In genomic region chr1:36255871-36256640, GRCm38 (mm10) we compare ENCODE assay signal across 8 mouse cellular contexts. TPM values are rescaled to one million over a fixed set of nuclear protein-coding genes. Genes with fewer than 3 reads are reported as not detected.
DNase-seq lines count a peak whose midpoint lies in the region; ATAC-seq lines count a peak whose summit lies in the region.
"Had no signal": no experiment of that assay in that cellular context is flagged by ENCODE, and none has a peak within 500 bp of the region (broad histone marks: within the 10 kb centered on the region; RNA-seq: fewer than 3 reads in every experiment).

No protein-coding gene starts in this region.

- H3K9ac ChIP-seq in kidney, embryonic 15.5 days: no peak overlapping the region
- H3K9ac ChIP-seq in heart, embryonic 14.5 days (ENCODE audit: low read length): no peak overlapping the region
- H3K9ac ChIP-seq in midbrain, embryonic 13.5 days (replicated peaks): no peak overlapping the region; the same call in 1 of the 2 replicates

- 0 out of 2 replicates have a peak, but pooled peaks cover 10% of the 10 kb centered on the region for H3K9me3 ChIP-seq in kidney, embryonic 15.5 days (replicated peaks)
- peaks cover 13% of the 10 kb centered on the region for H3K9me3 ChIP-seq in heart, embryonic 14.5 days (ENCODE audit: control insufficient read depth, low read length)
- no peaks in the 10 kb centered on the region for H3K9me3 ChIP-seq in midbrain, embryonic 13.5 days

- peak overlapping the region; percentile 50 for H3K27ac ChIP-seq in kidney, embryonic 15.5 days
- peak overlapping the region; percentile 66; the same call in 1 of the 2 replicates for H3K27ac ChIP-seq in brown adipose tissue, adult 24 weeks (replicated peaks; ENCODE audit: low read depth, low read length)
- peak overlapping the region; percentile 51 to 72; a peak in 3 of 4 replicates for H3K27ac ChIP-seq in heart, embryonic 14.5 days (replicated peaks in 1 of 2; ENCODE audit: control insufficient read depth in 1 of 2, insufficient read depth in 1 of 2, low read depth in 2 of 2, low read length in 2 of 2)
- no peak overlapping the region for H3K27ac ChIP-seq in midbrain, embryonic 13.5 days

- peaks cover 22% of the 10 kb centered on the region for H3K4me1 ChIP-seq in kidney, embryonic 15.5 days
- H3K4me1 ChIP-seq in brown adipose tissue, adult 24 weeks (ENCODE audit: control insufficient read depth, insufficient read depth, insufficient read length, low read length): no peaks in the 10 kb centered on the region
- peaks cover 11 to 20% of the 10 kb centered on the region in 2 experiments for H3K4me1 ChIP-seq in heart, embryonic 14.5 days (ENCODE audit: control insufficient read depth in 2 of 2, insufficient read depth in 2 of 2, low read length in 2 of 2)
- peaks cover 21% of the 10 kb centered on the region for H3K4me1 ChIP-seq in midbrain, embryonic 13.5 days (replicated peaks)

- H3K4me3 ChIP-seq in kidney, embryonic 15.5 days (replicated peaks): no peak overlapping the region
- H3K4me3 ChIP-seq in brown adipose tissue, adult 24 weeks (ENCODE audit: insufficient read depth, low read depth, low read length): no peak overlapping the region
- H3K4me3 ChIP-seq in heart, embryonic 14.5 days (ENCODE audit: control insufficient read depth in 1 of 2, insufficient read depth in 1 of 2, low read depth in 1 of 2, low read length in 2 of 2): no peak overlapping the region
- no peak overlapping the region for H3K4me3 ChIP-seq in midbrain, embryonic 13.5 days (replicated peaks)

- WGBS in kidney, embryonic 15.5 days: 28% methylated on average over 20 of the region's 20 CpGs
- WGBS in heart, embryonic 14.5 days: 27% methylated on average over 20 of the region's 20 CpGs
- 25% methylated on average over 20 of the region's 20 CpGs for WGBS in midbrain, embryonic 13.5 days

- H3K27me3 ChIP-seq in kidney, embryonic 15.5 days: no peaks in the 10 kb centered on the region
- 0 out of 2 replicates have a peak, but pooled peaks cover 3% of the 10 kb centered on the region for H3K27me3 ChIP-seq in heart, embryonic 14.5 days (ENCODE audit: control insufficient read depth, insufficient read depth, low read length)
- peaks cover 12% of the 10 kb centered on the region for H3K27me3 ChIP-seq in midbrain, embryonic 13.5 days

- ATAC-seq in kidney, embryonic 15.5 days (replicated peaks; ENCODE audit: low FRiP score): no peak
- ATAC-seq in heart, embryonic 14.5 days (ENCODE audit: insufficient number of reproducible peaks, insufficient read depth, low FRiP score, low read depth): no peak
- no peak for ATAC-seq in midbrain, embryonic 13.5 days

- H3K4me2 ChIP-seq in kidney, embryonic 15.5 days: peak overlapping the region; percentile 59
- peak overlapping the region; percentile 21; the same call in 1 of the 2 replicates for H3K4me2 ChIP-seq in heart, embryonic 14.5 days (ENCODE audit: low read length)
- H3K4me2 ChIP-seq in midbrain, embryonic 13.5 days (replicated peaks): peak overlapping the region; percentile 36

- H3K36me3 ChIP-seq in kidney, embryonic 15.5 days: no peaks in the 10 kb centered on the region
- H3K36me3 ChIP-seq in heart, embryonic 14.5 days (ENCODE audit: control insufficient read depth, insufficient read depth, low read length): no peaks in the 10 kb centered on the region
- no peaks in the 10 kb centered on the region for H3K36me3 ChIP-seq in midbrain, embryonic 13.5 days

- no peak for DNase-seq in kidney, adult 8-10 months
- no peak for DNase-seq in right cerebral cortex, postnatal 25 days
- no peak for DNase-seq in ovary, postnatal 10 days (ENCODE audit: low spot score)
- DNase-seq: thymus, postnatal 25 days had no signal

RNA-seq across cellular contexts. Expression of gene Uggt1, which starts 11.5 kb away (rescaled TPM):
- 56.1 and 59.9 TPM in 2 replicates for polyA plus RNA-seq in kidney, embryonic 15.5 days (2015; fragmentation: Nextera tagmentation; extraction: Ambion mirVana)
- 11.0 and 11.6 TPM in 2 replicates for polyA plus RNA-seq in brown adipose tissue, adult 24 weeks (2012; ENCODE audit: insufficient read depth, insufficient read length, missing spikeins)
- polyA plus RNA-seq in heart, embryonic 14.5 days (2014; fragmentation: Nextera tagmentation; extraction: Ambion mirVana): 50.1 and 50.5 TPM in 2 replicates
- polyA plus RNA-seq in midbrain, embryonic 13.5 days (2015; fragmentation: Nextera tagmentation; extraction: Ambion mirVana): 49.9 and 53.7 TPM in 2 replicates

RNA-seq across cellular contexts. Expression of gene Neurl3, which starts 18.4 kb away (rescaled TPM):
- polyA plus RNA-seq in kidney, embryonic 15.5 days (2015; fragmentation: Nextera tagmentation; extraction: Ambion mirVana): 16.6 and 17.7 TPM in 2 replicates
- 2.0 and 2.5 TPM in 2 replicates for polyA plus RNA-seq in brown adipose tissue, adult 24 weeks (2012; ENCODE audit: insufficient read depth, insufficient read length, missing spikeins)
- polyA plus RNA-seq in heart, embryonic 14.5 days (2014; fragmentation: Nextera tagmentation; extraction: Ambion mirVana): 4.6 and 5.2 TPM in 2 replicates
- polyA plus RNA-seq in midbrain, embryonic 13.5 days (2015; fragmentation: Nextera tagmentation; extraction: Ambion mirVana): 0.67 and 0.85 TPM in 2 replicates

RNA-seq across cellular contexts. Expression of gene Arid5a, which starts 51.5 kb away (rescaled TPM):
- polyA plus RNA-seq in kidney, embryonic 15.5 days (2015; fragmentation: Nextera tagmentation; extraction: Ambion mirVana): 6.7 and 7.3 TPM in 2 replicates
- 1.3 and 4.0 TPM in 2 replicates for polyA plus RNA-seq in brown adipose tissue, adult 24 weeks (2012; ENCODE audit: insufficient read depth, insufficient read length, missing spikeins)
- 10.3 and 12.5 TPM in 2 replicates for polyA plus RNA-seq in heart, embryonic 14.5 days (2014; fragmentation: Nextera tagmentation; extraction: Ambion mirVana)
- 2.3 and 2.4 TPM in 2 replicates for polyA plus RNA-seq in midbrain, embryonic 13.5 days (2015; fragmentation: Nextera tagmentation; extraction: Ambion mirVana)
